Mouse (Mus musculus): ENCODE data around the gene Elf4. TPM values are rescaled to one million over a fixed set of nuclear protein-coding genes. Genes with fewer than 3 reads are reported as not detected.

Elf4 gene
- 100 to 1,000 TPM in 1 of 2 experiments, 10 to 100 TPM in 1; 96.8 to 118 TPM for total RNA-seq (2023)

DNA sequence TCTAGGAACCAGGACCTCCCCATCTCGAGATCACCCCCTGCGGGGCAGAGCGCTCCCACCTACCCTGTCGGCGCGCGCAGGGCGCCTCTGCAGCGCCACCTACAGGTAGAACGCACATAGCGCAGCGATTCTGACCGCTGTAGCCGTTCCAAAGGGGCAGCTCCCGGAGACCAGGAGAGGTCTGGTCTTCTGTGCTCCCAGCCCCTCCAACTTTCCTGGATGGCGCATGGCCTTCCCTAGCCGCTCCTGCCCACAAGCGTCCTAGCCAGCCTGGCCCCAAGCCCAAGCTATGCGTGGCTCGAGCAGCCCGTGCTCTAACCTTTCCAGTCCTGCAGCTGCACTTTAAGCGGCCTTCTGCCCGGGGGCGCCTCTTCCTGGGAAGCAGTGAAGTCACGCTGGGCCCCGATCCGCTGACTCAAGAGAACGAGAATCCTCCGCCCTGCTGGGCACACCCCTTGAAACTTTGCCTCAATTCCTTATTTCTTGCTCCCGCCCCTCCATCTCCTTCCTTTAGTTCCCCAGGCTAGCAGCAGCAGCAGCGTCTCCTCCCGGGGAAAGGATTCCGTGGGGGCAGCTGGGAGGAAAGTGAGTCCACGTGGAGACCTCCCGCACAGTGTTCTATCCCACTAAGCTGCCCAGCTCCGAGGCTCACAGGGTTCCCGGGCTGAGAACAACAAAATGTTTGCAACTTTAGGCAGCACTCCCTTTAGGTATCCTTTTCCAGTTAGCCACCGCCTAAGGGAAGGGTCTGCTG is at the start of gene Elf4:
TSS of gene Elf4 (minus strand) at position 379 of the 754 bp plus-strand sequence.

Other genes starting within 250 kb of the Elf4 start
- gene Utp14a, start 206.3 kb downstream of the Elf4 start, total RNA-seq (2023) = 10 to 100 TPM; 41.8 to 48.2 TPM
- gene Bcorl1, start 121.8 kb downstream of the Elf4 start, total RNA-seq (2023) = 1 to 10 TPM; 5.7 to 9.1 TPM
- gene Aifm1, start 50.4 kb upstream of the Elf4 start, total RNA-seq (2023) = 10 to 100 TPM; 23.5 to 24.3 TPM
- not detected for gene Rab33a, start 56.2 kb upstream of the Elf4 start, total RNA-seq (2023)
- 10 to 100 TPM; 26.8 to 29.4 TPM for gene Zfp280c, start 131.4 kb upstream of the Elf4 start, total RNA-seq (2023)
- 1 to 10 TPM; 5.6 to 5.9 TPM for gene Slc25a14, start 160.3 kb upstream of the Elf4 start, total RNA-seq (2023)
- gene Gpr119, start 211.3 kb upstream of the Elf4 start, total RNA-seq (2023) = not detected
- gene Rbmx2, start 231.9 kb upstream of the Elf4 start, total RNA-seq (2023) = 1 to 10 TPM; 6.6 to 9.4 TPM

All from B cell, adult 67 days (primary cell).